Mouse (Mus musculus): ENCODE measurements around the gene Tgif2.
"Not testable (repeated sequence)": the region's sequence is repeated elsewhere in the genome, so short reads cannot be mapped to it uniquely, and the experiment has no call there.

Gene Tgif2

DNA sequence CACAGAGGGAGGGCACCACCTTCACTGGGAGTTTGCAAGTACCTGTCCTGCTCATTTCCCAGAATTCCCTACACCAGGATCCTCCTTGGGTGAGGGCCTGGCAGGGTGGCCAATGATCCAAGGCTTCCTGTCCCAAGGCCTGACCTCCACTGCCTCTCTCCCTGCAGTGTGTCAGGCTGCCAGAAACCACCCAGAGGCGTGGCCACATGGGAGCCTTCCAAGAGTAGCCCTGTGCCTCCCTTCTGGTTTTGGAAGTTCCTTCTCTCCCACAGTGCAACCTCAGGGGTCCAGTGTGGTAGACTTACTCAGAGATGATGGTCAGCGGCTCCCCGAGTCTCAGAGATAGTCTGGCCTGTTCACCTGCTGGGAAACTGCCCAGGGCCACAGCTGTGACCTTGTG, 39.7 kb downstream of the Tgif2 start:
- DNase-seq, result no peak

- no peak for DNase-seq
These were observed 42.7 kb downstream of the Tgif2 start for GRCm38 (mm10) chr2:156882431-156883001.

DNA sequence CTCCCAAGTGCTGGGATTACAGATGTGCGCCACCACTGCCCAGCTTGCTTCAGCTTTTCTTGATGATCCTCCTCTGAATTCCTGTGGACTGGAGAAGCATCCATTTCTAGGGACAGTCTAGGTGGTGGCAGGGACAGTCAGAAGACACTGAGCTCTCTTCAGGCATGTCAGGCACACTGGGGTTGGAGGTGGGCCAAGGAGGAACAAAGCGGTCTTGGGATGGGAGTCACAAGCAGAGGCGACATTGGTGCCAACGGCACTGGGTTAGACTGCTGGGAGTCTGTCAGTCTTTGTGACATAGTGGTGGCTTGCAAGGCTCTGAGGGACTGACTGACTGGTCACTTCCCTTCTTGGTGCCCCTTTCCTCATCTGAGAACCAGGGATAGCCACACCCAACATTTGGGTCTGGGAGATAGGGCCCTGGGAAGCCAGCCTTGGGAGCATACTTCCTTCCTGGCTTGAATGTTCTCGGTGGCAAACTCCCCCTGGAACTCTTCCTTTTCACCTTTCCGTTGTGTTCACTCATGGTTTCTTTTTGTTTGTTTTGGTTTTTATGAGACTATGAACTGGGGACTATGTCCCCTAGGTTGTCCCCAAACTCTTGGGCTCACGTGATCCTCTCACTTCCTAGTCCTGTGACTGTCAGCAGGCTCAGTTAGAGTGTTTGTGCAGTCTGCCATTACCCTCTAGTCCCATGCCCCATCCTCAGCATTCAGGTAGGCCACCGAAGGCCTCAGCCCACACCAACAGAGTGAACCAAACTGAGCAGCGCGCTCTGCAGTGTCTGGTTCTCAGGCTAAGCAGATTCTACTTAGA, 44.8 kb downstream of the Tgif2 start:
- no peak for DNase-seq

GRCm38 (mm10) chr2:156885666-156886065, 45.9 kb downstream of the Tgif2 start:
- not testable (repeated sequence) for DNase-seq

GRCm38 (mm10) chr2:156886084-156886631, 46.4 kb downstream of the Tgif2 start:
- no peak for DNase-seq

GRCm38 (mm10) chr2:156887017-156887416, 47.2 kb downstream of the Tgif2 start, which contains the start of gene Sla2:
Gene Sla2, minus strand, starts transcription at chr2:156887192.
- peak; percentile 41 to 45 for DNase-seq

DNA sequence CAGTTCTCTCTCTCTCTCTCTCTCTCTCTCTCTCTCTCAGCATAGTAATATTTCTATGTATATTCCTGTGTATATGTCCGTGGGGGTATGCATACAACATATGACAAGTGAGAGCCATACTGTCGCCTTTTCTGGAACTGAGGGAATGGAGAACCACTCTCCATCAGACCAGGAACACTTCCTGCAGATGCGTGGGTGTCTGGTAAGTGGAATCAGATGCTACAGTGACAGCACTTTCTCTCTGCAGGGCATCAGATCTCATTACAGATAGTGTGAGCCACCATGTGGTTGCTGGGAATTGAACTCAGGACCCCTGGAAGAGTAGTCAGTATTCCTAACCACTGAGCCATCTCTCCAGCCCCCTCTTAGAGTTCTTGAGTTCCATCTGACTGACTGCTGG, 48.7 kb downstream of the Tgif2 start:
- no peak for DNase-seq

DNA sequence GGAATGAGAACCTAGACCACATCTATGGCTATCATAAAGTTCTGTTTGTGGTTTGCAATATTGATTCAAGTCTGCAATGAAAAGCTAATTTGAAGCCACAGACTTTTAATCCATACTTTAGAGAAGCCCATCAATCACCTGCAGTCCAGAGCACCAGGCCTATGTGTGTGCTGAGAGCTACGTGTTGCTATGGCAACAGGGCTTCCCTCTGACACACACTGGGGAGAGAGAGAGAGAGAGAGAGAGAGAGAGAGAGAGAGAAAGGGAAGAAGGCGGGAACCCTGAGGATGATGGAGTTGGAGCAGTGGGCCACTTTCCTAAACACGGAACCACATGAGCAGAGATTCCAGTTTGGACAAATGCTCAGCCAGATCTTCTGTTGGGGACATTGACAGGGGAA, 52.4 kb downstream of the Tgif2 start:
- DNase-seq, result no peak

DNA sequence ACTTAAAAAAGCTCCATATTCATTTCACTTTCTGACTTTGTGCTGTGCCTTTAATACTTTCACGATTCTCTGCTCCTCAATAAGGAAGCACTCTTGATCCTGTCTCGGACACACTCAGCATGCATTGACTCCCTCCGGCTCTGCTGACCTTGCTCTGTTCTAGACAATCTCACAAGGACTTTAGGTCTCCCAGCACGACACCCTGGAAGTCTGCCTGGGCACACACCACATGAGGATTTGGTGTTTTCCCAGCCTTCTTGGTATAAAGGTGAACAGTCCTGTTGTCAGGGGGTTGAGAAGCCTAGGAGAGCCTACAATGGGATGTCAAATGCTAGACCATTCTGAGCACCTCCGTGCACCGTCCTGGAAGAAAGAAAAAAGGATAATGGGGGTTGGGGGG, 53.0 kb downstream of the Tgif2 start:
- DNase-seq, result no peak

DNA sequence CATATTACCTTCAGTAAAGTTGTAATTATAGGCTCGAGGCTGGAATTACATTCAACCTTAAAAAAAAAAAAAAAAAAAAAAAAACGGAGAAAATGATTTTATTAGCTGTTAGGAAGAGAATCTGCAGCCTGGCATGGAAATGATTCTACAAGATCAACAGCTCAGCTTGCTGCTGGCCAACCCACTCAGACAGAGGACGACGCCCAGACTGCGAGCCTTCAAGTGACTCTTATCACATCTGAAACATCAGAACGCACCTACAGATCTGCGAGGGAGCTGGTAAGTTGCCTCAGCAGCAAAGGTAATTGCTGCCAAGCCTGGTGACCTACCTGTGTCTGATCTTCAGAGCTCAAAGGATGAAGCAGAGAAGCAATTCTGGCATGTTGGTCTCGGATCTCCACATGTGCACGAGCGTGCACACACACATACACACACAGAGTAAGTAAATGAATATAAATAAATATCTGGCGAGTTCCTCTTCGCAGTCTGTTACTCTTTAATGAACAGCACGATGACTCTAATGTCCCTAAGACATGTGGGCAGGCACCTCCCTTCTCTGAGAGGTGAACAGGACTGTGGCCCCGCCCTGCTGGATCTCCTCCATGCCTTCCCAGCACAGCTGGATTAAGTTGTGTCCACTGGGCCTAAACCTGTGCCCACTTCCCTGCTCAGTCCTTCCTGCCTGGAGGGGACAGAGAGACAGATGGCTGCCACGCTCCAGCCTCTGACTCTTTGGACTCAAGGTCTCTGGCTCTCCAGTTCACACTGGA, 54.9 kb downstream of the Tgif2 start:
- DNase-seq, result no peak

DNA sequence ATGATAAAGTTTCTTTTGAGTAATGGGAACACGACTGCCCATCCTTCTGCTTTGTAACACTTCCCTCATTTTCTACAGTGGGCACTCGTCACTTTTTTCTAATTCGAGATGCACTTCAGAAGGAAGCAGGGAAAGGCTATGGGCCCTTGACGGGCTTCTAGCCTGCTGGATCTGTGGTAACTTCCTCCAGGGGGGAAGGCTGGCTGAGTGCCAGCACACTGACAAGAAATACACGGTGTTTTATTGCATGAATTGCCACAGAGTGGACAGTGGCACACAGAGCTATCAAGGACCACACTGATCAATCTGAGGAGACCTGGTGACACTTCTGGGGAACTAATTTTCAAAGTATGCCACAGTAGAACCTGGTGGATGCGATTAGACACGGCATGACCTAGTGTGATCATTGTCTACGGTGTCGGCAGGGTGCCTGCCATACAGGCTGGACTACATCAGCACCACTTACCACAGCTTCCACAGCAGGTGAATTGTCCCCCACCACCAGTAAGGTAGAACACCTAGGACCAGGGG, 56.6 kb downstream of the Tgif2 start:
- no peak for DNase-seq

- no peak for DNase-seq
These were observed 57.2 kb downstream of the Tgif2 start for GRCm38 (mm10) chr2:156897034-156897433.

- no peak for DNase-seq
These were observed 58.6 kb downstream of the Tgif2 start for GRCm38 (mm10) chr2:156898374-156898773.

DNA sequence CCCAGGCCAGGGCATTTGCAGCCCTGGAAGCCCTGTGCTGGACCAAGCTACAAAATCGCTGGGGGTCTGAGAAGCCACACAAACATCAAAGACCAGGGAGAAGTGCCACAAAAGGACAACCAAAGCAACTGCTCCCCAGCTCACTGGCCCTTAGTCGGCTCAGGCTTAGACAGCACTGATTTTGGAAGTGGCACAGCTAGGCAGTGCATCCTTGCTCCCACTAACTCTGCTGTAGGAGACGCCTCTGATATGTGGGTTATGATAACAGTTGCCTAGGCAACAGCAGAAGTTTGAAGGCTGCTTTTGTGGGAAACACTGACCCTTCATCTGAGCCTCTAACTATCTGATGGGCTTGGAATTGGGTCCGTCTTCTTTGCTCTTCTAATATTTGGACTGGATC, 59.4 kb downstream of the Tgif2 start:
- no peak for DNase-seq

GRCm38 (mm10) chr2:156901344-156901743, 61.5 kb downstream of the Tgif2 start:
- DNase-seq, result no peak

DNA sequence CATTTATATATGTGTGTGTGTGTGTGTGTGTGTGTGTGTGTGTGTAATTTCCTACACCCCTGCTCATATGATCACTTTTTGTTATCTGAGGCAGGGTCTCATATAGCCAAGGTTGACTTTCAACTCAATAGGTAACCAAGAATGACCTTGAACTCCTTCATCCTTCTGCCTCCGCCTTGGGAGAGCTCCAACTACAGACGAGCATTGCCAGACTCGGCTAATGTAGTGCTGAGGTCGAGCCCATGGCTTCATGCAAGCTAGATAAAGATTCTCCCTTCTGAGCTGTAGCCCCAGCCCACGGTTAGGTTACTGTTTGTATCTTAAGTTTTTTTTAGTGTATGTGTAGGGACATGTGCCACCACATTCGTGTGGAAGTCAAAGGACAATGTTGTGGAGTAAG, 62.1 kb downstream of the Tgif2 start:
- DNase-seq, result no peak

DNA sequence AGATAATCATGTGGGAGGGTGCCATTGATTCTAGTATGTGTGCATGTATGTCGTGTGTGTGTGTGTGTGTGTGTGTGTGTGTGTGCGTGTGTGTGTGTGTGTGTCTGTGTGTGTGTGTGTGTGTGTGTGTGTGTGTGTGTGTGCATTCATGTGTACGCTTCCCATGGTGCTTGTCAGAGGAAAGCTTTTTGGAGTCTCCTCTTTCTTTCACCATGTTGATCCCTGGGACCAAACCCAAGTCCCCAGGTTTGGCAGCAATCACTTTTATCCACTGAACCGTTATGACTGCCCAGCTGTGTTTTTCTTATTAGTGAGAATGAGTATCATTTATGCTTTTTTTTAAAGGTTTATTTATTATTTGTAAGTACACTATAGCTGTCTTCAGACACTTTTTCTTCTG, 62.6 kb downstream of the Tgif2 start:
- not testable (repeated sequence) for DNase-seq

- DNase-seq, result no peak
These were observed 63.6 kb downstream of the Tgif2 start for GRCm38 (mm10) chr2:156903367-156903766.

Data from spleen, adult 18-20 months (tissue).